Mouse (Mus musculus) spleen, postnatal 4 days (tissue): ENCODE measurements around the gene Kbtbd12.

Experiments used
- DNase-seq, 2 experiments: peaks; one replicate each; pipeline ENCODE4 v3.0.0; 2022; ENCODE audit warnings: low spot score in 2 of 2

Gene Kbtbd12

GRCm38 (mm10) chr6:88626912-88627311 is 10.8 kb downstream of the Kbtbd12 start:
- no peak for DNase-seq

DNA sequence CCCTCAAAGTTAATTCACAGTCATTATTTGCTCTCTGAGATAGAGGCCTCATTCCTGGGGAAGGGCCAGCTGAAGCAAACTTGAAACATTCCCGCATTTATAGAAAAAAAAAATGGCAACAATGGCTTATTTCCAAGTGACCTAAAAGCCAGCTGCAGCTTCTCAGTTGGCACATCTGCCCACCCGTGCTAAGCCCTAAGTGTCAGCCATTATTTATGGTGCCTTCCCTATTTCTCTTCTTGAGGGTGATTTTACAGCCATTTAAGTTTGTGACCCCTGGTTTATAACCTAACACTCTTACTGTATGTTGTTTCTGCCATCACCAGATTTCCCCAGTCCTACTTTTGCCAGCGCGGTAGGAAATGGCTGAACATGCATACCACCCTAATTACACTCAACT is 11.3 kb downstream of the Kbtbd12 start:
- no peak for DNase-seq

GRCm38 (mm10) chr6:88621816-88622481 is 15.8 kb downstream of the Kbtbd12 start:
- no peak for DNase-seq

- no peak for DNase-seq
These were observed 18.2 kb downstream of the Kbtbd12 start for GRCm38 (mm10) chr6:88619542-88619941.

DNA sequence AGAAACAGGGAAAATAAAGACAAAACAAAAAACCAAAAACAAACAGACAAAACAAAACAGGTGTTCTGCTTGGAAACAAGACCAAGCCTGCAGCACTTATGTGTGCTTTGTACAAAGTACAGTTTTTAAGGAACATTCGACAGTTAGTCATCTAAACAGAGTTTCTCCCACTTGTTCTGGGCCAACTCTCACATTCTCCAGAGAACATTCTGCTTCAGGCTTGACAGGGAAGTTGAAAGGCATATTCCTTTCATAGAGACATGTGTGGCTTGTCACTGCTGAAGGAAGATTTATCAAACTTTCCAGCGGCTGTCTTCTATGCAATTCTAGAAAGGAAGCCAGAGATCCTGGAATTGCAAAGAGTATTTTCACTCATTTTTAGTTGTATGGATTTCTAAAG is 22.4 kb downstream of the Kbtbd12 start:
- DNase-seq: no peak

- no peak for DNase-seq
These were observed 31.3 kb downstream of the Kbtbd12 start for GRCm38 (mm10) chr6:88606417-88606816.

DNA sequence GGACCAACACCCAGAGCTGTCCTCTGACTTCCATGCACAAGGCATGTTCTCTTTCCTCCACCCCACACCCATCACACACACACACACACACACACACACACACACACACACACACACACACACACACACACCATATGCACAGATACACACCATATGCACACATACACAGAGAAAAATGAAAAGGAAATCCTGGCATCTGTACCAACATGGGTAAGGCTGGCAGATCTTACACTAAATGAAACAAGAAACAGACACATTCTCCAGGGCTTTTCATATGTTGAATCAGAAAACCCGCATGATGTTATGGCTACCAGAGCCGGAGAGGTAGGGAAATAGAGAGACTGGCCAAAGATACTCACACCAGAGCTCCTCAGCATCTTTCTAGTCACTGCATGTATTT is 32.0 kb downstream of the Kbtbd12 start:
- DNase-seq: no peak

- DNase-seq: no peak
These were observed 32.5 kb downstream of the Kbtbd12 start for GRCm38 (mm10) chr6:88605235-88605634.

DNA sequence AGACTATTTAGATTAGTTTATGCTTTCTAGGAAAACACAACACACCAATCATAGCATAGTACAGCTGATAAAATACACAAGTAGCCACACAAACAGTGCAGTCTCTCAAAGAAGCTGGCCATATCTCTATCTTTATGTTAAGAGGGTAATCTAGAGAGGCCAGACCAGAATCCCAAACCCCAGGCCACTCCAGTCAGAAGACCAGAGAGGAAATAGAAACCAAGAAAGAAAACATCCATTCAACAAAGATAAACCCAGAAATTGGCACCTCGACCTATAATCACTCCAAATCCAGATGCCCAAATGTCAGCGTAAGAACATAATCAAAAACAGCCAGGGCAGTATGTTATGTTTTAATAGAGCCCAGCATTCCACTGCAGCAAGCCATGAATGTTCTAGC is 41.6 kb downstream of the Kbtbd12 start:
- DNase-seq: no peak

- no peak for DNase-seq
These were observed 45.4 kb downstream of the Kbtbd12 start for GRCm38 (mm10) chr6:88592367-88592766.

DNA sequence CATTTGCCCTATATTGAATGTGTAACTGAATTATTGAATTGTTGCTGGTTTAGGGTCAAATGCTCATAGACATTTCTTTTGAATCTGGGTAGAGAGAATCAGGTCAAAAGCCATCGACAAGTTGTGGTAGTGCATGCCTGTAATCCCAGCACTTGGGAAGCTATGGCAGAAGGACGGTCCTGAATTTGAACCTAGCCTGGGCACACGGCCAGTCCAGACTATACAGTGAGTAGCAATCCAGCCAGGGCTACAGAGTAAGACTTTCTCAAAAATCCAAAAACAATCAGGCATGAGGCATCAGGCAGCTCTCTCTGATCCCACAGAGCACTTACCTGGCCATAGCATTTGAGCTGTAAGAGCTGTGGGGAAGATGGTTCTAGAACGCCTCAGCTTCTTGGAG is 47.5 kb downstream of the Kbtbd12 start:
- DNase-seq: no peak

DNA sequence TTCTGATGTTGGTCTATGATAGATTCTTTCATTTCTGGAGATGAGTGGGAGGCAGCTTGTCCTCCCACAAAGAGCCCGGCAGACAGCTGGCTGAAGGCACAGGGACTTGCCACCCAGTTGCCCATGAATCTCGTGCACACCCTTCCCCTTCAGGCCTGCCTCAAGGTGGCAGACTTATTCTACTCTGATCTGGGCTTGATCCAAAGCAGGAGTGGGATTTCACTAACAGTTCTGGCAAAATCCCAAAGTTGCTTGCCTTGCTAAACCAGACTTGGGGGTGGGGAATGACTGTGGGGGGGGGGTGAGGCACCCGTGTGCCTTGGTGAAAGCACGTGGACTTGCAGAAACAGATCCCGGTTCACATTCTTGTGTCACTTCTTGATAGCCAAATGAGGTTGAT is 48.2 kb downstream of the Kbtbd12 start:
- no peak for DNase-seq

- no peak for DNase-seq
These were observed 49.0 kb downstream of the Kbtbd12 start for GRCm38 (mm10) chr6:88588581-88589256.

GRCm38 (mm10) chr6:88587091-88587490 is 50.7 kb downstream of the Kbtbd12 start:
- DNase-seq: no peak

GRCm38 (mm10) chr6:88583950-88584349 is 53.8 kb downstream of the Kbtbd12 start:
- no peak for DNase-seq

GRCm38 (mm10) chr6:88576495-88576894 is 61.3 kb downstream of the Kbtbd12 start:
- DNase-seq: no peak

DNA sequence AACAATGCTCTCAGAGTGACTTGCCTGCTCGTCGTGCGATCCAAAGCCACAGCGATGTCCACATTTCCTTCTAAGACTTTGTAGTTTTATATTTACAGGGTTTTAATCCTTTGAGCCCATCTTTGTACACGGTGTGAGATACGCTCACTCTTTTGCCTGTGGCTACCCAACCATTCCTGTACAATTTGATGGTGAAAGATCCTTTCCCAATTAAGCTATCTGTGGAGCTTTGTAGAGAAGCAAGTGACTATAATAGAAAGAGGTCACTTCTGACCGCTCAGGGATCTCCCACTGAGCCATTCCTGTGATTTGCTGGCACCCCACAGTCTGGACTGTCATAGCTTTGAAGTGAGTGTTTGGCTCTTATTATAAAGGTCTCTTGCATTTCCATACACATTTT is 71.1 kb downstream of the Kbtbd12 start:
- DNase-seq: no peak

GRCm38 (mm10) chr6:88565033-88565432 is 72.7 kb downstream of the Kbtbd12 start:
- no peak for DNase-seq

DNA sequence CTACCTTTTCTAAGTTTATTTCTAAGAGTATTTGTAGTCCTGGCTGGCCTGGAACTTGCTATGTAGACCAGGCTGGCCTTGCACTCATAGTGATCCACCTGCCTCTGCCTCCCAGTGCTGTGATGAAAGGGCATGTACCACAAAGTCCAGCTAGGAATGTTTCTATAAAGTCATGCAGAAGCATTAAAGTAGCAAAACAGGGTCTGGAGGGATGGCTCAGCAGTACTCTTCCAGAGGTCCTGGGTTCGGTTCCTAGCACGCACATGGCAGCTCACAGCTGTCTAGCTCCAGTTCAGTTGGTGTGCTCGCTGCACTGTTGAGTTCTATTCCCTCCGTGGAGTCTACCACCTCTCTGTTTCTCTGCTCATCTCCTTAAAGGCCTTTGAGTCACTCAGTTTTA is 77.6 kb downstream of the Kbtbd12 start:
- DNase-seq: no peak

DNA sequence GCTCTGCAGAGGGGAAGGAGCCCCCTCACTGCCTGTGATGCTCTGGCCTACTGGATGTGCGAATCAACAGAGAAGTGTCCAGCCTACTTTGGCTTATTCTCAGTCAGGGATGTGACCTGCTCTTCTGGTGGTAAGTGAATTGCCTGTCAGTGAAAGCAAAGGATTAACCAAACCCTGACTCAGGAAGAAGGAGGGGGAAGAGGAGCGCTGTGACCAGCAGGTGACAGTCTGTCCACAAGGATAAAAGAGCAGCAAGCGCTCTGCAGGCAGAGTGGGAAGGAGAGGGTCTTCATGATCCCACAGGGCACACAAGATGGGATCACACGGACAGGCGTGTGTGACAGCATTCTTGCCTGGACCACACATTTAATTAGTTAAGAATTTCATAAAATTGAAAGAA is 78.1 kb downstream of the Kbtbd12 start:
- DNase-seq: no peak

DNA sequence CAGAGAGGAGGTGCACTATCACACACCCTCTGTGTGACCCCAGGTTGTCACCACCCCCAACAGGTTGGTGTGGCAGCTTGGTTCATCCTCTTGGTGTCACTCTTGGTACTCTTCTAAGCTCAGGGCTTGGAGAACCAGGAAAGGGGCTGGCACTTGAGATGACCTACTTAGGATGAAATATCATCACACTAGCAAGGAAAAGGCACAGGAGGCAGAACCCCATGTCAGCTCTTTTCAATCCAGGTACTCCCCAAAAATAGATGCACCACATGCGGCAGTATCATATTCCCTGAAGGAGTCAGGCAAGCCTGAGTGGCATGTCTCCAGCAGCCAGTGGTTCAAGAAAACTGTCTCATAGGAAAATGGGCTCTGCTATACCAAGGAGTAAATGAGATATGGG is 79.7 kb downstream of the Kbtbd12 start:
- no peak for DNase-seq

- DNase-seq: no peak
These were observed 80.2 kb downstream of the Kbtbd12 start for GRCm38 (mm10) chr6:88557548-88557947.

DNA sequence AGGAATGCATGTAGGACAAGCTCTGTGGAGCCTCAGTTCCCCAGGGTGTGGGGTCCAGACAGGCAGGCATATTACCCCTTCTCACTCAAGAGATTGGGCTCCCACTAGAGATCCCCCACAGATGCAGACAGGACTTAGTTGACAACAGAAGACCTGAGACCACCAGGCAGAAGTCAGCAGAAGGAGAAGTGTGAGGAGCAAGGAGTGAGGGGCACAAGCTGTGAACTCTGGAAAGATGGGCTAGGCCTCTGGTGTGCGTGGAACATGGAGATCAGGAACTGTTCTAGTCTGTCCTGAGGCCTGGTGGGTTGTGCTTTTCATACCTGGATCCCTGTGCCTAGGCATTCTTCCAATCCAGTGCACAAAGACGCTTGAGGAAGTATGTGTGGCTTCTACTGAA is 87.8 kb downstream of the Kbtbd12 start:
- peak in 1 of 2 experiments; percentile 49 for DNase-seq
